Mouse (Mus musculus): ENCODE measurements around the gene Teddm2. TPM values are rescaled to one million over a fixed set of nuclear protein-coding genes. Genes with fewer than 3 reads are reported as not detected.

Gene Teddm2
- polyA plus RNA-seq, 1 experiment from 2014 or later, result 0.18 TPM

DNA sequence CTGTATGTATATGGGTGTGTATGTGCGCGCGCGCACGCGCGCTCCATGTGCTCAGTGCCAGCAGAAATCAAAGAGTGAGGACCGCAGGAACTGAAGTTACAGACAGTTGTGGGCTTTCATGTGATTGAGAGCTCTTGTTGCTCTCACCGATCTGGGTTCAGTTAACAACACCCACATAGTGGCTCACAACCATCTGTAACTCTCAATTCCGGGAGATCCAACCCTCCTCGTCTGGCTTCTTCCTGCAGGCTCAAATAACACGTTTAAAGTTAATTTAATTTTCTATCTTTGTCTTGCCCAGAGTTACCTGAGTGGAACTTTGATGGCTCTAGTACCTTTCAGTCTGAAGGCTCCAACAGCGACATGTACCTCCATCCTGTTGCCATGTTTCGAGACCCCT lies 4.2 kb upstream of the Teddm2 start:
- TF ChIP-seq CTCF (IDR thresholded peaks at IDR 0.05), result no peak

DNA sequence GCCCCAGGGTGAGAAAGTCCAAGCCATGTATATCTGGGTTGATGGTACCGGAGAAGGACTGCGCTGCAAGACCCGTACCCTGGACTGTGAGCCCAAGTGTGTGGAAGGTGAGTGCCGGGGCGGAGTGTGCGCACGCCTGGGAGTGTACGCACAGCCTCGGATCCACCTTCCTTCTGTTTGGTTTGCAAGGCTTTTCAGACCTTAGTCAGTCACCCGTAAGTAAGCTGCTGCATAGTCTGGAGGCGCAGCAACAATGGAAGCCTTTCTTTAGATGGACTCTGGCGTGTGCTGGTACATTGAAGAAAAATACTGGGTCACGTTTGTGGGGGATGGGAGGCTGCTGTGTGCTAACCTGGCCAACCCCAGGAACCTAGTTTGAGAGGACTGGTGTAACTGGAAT lies 3.0 kb upstream of the Teddm2 start:
- DNase-seq (ENCODE audit: low read depth, low spot score) (no peak), ATAC-seq (no peak)
- CTCF ChIA-PET, result no interaction called here
- in situ Hi-C loops (cut with MboI; ENCODE audit: low pct_unique_long_range_greater_than_20kb), result no loop called here
- TF ChIP-seq CTCF (IDR thresholded peaks at IDR 0.05), result no peak
- H3K27me3 ChIP-seq, result no peaks in the 10 kb centered on the region
- POLR2A ChIA-PET, result no interaction called here

More for the DNA sequence above, 4.2 kb upstream of the Teddm2 start:
- H3K27me3 ChIP-seq, result no peaks in the 10 kb centered on the region
- no peak for ATAC-seq
- ChIA-PET POLR2A (no interaction called here), CTCF (no interaction called here)
- no peak for DNase-seq (ENCODE audit: low read depth, low spot score)
- in situ Hi-C loops (cut with MboI; ENCODE audit: low pct_unique_long_range_greater_than_20kb), result no loop called here

DNA sequence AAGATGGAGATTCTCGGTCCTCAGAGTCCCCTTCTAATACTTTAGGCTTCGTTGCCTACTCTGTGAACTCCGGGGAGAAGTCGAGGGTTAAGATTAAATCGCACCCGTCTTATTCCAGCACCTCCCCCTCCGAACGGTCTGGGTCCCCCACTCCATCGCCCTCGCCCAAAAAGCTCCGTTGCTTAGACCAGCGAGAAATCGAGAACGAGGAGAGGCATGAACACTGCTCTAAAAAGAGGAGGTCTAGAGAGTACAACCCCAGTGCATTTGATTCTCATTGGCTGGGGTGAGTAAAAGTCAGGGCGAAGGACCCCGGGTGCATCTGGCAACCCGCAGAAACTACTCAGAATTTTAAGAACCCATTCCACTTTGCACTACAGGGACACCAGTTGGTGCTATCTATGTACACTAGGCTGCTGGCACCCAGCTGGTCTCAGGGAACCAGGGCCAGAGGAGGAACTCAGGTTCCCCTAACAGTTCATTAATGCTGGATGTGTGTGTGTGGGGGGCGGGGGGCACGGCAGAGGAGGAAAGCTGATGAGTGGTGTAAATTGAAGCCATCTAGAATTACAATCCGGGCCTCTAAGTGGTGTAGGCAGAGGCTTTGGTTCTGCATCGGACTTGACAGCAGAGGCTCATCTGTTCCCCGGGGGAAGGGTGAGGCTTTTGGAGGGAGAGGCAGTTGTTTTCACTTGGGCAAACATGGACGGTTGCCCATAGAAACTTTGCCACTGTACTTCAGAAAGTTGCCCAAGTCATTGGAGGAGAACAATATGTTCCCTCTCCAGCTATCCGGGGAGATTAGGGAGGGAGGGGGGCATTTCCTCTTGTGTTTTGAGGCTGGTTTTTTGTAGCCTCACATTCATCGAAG lies 1.1 kb upstream of the Teddm2 start:
- TF ChIP-seq CTCF (IDR thresholded peaks at IDR 0.05), result no peak
- in situ Hi-C loops (cut with MboI; ENCODE audit: low pct_unique_long_range_greater_than_20kb), result no loop called here
- ATAC-seq (no peak), DNase-seq (ENCODE audit: low read depth, low spot score) (peak; percentile 12)
- ChIA-PET CTCF (no interaction called here), POLR2A (no interaction called here)
- H3K27me3 ChIP-seq, result no peaks in the 10 kb centered on the region

DNA sequence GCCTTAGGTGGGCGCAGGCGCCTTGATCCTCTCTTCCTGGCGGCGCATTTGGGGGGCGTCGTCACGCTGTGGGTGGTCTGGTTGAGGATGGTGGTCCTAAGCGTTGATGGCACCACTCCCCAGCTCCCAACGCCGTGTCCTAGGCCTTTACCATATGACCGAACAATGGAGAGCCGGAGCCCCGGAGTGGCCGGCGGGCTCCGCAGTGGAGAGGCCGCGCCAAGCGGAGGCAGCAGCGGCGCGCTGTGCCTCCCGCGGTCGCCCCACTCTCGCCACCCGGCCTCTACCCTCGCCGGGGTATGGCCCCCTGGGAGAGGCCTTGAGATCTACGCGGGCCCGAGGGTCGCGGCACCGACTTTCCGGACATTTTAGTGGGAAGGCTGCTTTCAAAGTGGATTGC lies 353 bp upstream of the Teddm2 start:
- ChIA-PET POLR2A (no interaction called here), CTCF (no interaction called here)
- TF ChIP-seq CTCF (IDR thresholded peaks at IDR 0.05), result no peak
- ATAC-seq, result peak; percentile 45
- in situ Hi-C loops (cut with MboI; ENCODE audit: low pct_unique_long_range_greater_than_20kb), result no loop called here
- no peak for DNase-seq (ENCODE audit: low read depth, low spot score)
- H3K27me3 ChIP-seq, result no peaks in the 10 kb centered on the region

DNA sequence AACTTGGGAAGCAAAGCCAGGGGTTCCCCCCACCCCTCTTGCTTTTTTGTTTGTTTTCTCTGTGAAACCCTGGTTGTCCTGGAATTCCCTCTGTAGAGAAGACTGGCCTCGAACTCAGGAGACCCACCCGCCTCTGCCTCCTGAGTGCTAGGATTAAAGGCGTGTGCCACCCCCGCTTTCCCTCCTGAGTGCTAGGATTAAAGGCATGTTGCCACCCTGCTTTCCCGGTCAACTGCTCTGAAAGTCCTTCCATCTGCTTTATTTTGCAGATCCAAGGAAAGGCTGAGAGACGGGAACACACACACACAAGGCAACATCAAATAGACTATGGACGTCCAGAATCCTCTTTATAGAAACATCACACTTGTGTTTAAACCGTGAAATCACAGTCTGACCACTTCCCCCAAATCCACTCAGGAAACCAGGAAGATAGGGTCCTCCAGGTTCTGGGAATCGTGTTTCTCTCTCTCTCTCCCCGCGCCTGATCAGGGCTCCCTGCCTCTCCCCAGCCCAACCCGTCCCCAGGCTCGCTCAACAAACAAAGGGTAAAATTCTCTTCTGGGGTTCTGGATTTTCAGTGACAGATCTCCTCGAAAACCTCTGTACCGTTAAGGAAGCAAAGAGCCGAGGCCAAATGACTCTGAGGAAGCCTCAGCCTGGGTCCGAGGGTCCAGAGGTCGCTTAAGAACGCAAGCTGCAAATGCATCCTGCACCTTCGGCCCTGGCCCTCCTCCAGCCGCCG lies 868 bp downstream of the Teddm2 start:
- no peak for DNase-seq (ENCODE audit: low read depth, low spot score)
- no peak for ATAC-seq
- in situ Hi-C loops (cut with MboI; ENCODE audit: low pct_unique_long_range_greater_than_20kb), result loop anchor here (25.0 kb wide), 1 partner anchor 1113 kb away; no protein-coding TSS in a partner anchor
- TF ChIP-seq CTCF (IDR thresholded peaks at IDR 0.05), result no peak
- POLR2A ChIA-PET, result interaction anchor here (0.6 kb wide), 1 partner anchor 23 kb away, joined by 4 read pairs; no protein-coding TSS in a partner anchor
- H3K27me3 ChIP-seq, result peaks cover 6% of the 10 kb centered on the region
- CTCF ChIA-PET, result interaction anchor here (0.9 kb wide), 1 partner anchor 182 kb away, joined by 3 read pairs; no protein-coding TSS in a partner anchor

DNA sequence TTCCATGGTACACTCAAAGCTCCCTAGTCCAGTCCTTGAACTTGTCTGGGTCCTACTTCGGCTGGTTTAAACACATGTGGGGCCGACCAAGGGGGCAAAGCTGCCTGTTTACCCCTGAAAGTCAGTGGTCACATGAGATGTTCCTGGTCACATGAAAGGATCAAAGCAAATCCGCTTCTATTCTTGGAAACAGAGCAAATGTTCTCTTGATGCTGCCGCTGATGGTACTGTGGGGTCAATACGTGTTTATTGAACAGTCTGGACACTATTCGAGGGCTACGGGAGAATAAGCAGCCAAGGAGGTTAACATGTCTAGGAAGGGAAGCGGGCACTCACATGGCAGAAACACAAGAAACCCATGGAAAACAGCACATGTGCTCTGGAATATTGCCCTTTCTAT lies 2.8 kb downstream of the Teddm2 start:
- in situ Hi-C loops (cut with MboI; ENCODE audit: low pct_unique_long_range_greater_than_20kb), result loop anchor here (25.0 kb wide), 1 partner anchor 1115 kb away; no protein-coding TSS in a partner anchor
- H3K27me3 ChIP-seq, result peaks cover 16% of the 10 kb centered on the region
- ChIA-PET POLR2A (no interaction called here), CTCF (interaction anchor here (1.7 to 4.7 kb wide), 3 partner anchors 220 to 291 kb away, joined by 3 to 24 read pairs (median 16); no protein-coding TSS in a partner anchor)
- DNase-seq (ENCODE audit: low read depth, low spot score), result no peak
- no peak for ATAC-seq
- TF ChIP-seq CTCF (IDR thresholded peaks at IDR 0.05), result no peak

DNA sequence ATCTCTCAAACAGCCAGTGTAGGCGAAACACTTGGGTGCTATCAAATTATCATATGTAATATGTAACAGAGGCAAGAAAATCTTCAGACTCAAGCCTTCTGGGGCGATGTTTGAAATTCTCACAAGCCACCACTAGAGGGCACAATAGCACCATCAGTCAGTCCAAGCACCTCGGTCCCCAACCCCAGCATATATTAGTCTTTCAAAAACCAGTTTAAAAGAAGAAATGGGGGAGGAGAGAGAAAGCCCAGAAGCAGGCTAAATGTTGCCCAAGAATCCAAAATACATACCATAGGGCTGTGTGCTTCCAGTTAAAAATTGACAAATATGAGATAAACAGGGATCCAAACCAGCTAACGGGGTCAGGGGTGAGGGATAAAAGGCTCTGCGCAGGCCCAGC lies 5.0 kb downstream of the Teddm2 start:
- ChIA-PET POLR2A (no interaction called here), CTCF (interaction anchor here (0.7 to 4.7 kb wide), 8 partner anchors 132 to 835 kb away, joined by 3 to 24 read pairs (median 4); no protein-coding TSS in a partner anchor)
- DNase-seq (ENCODE audit: low read depth, low spot score) (peak; percentile 24), ATAC-seq (no peak)
- no peak for TF ChIP-seq CTCF (IDR thresholded peaks at IDR 0.05)
- in situ Hi-C loops (cut with MboI; ENCODE audit: low pct_unique_long_range_greater_than_20kb), result loop anchor here (5.0 to 25.0 kb wide), 4 partner anchors 142 to 1117 kb away; no protein-coding TSS in a partner anchor
- H3K27me3 ChIP-seq, result peaks cover 20% of the 10 kb centered on the region

DNA sequence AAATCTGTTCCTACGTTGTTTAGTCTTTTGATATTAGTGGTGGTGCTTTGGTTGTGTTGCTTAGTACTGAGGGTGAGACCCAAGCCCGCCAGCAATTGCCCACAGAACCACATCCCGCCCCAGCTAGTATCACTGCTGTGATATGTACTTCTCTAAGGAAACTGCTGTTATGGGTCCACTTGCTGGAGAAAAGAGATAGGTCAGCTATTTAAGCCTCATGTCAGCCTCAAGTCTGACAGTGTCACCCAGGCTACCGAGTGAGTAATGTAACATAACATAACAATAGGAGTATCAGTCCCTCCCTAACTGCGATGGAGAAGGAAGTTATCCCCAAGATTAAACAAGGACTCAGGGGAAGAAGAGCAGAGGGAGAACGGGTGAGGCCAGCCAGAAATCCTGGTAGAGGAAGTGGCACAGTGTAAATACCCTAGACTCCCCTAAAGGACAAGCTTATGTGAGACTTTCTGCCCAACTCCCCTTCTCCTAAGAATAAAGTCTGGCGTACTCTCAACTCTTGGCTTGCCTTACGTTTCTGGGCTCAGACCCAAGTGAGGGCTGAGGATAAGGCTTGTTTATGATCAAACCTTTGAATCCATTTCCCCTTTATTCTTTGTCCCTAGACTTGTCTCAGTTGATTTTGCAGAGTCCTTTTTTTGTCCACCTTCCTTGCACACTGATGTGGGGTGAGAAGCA lies 5.7 kb downstream of the Teddm2 start:
- ChIA-PET POLR2A (no interaction called here), CTCF (interaction anchor here (1.4 to 4.7 kb wide), 4 partner anchors 133 to 289 kb away, joined by 4 to 24 read pairs (median 10); no protein-coding TSS in a partner anchor)
- no peak for TF ChIP-seq CTCF (IDR thresholded peaks at IDR 0.05)

DNA sequence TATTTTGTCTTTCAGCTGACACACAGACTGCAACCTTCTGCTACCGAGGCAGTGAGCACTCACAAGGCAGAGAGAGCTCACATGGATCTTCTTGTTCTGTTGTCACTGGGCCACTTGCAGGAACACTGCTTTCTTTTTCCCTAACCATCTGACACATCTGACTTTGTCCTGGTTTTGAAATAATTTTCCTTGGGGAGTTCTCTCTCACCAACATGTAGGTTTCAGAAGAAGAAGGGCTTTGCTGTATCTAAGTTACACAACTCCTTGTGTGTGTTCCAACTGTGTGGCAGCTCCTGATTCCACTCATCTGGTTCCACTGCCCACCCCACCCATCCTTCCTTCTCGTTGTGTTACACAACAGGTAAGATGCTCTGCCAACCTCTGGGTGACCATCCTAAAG lies 6.3 kb downstream of the Teddm2 start:
- no peak for TF ChIP-seq CTCF (IDR thresholded peaks at IDR 0.05)
- DNase-seq (ENCODE audit: low read depth, low spot score) (no peak), ATAC-seq (no peak)
- POLR2A ChIA-PET, result no interaction called here
- peaks cover 20% of the 10 kb centered on the region for H3K27me3 ChIP-seq
- in situ Hi-C loops (cut with MboI; ENCODE audit: low pct_unique_long_range_greater_than_20kb), result loop anchor here (5.0 to 25.0 kb wide), 4 partner anchors 144 to 1119 kb away; no protein-coding TSS in a partner anchor
- CTCF ChIA-PET, result interaction anchor here (1.5 to 4.7 kb wide), 3 partner anchors 224 to 289 kb away, joined by 5 to 24 read pairs (median 16); no protein-coding TSS in a partner anchor

More for the DNA sequence above, 5.7 kb downstream of the Teddm2 start:
- ATAC-seq (no peak), DNase-seq (ENCODE audit: low read depth, low spot score) (no peak)
- H3K27me3 ChIP-seq, result peaks cover 20% of the 10 kb centered on the region
- in situ Hi-C loops (cut with MboI; ENCODE audit: low pct_unique_long_range_greater_than_20kb), result loop anchor here (5.0 to 25.0 kb wide), 4 partner anchors 143 to 1118 kb away; no protein-coding TSS in a partner anchor

DNA sequence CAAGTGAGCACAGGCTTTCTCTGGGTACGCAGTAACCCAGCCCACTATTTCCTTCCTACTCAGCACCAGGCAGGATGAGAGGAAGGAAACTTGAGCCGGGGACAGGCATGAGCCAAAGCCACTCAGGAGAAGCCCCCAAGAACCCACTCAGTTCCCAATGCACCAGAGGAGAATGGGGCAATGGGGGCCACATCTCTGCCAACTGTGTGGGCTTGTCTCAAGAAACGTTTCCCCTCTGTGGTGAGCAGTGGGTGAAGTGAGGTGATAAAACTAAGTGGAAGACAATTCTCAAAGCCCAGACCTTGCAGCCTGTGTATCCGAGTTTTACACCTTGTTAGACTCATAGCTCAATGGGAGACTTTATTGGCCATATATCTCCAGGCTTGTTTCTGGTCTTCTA lies 8.6 kb downstream of the Teddm2 start, which contains the start of gene Teddm1a:
TSS of gene Teddm1a (plus strand) at position 301 of the 400 bp plus-strand sequence.
- ChIA-PET POLR2A (no interaction called here), CTCF (interaction anchor here (1.0 kb wide), 1 partner anchor 140 kb away, joined by 3 read pairs; no protein-coding TSS in a partner anchor)
- ATAC-seq, result no peak
- TF ChIP-seq CTCF (IDR thresholded peaks at IDR 0.05), result no peak
- in situ Hi-C loops (cut with MboI; ENCODE audit: low pct_unique_long_range_greater_than_20kb), result loop anchor here (5.0 to 25.0 kb wide), 4 partner anchors 146 to 1121 kb away; no protein-coding TSS in a partner anchor
- DNase-seq (ENCODE audit: low read depth, low spot score), result no peak
- H3K27me3 ChIP-seq, result peaks cover 25% of the 10 kb centered on the region

All from Patski (cell line).